Mouse (Mus musculus) thymus, adult 2 months (tissue): ENCODE results near the gene Prkca.

ENCODE experiments used
- CTCF ChIP-seq: fragments of 200-500 bp; IDR thresholded peaks from 2 replicates; pipeline ENCODE4 v1.5.1; 2012; ENCODE audit warnings: mild to moderate bottlenecking, control low read depth, low read length, moderate library complexity, borderline replicate concordance; ENCODE audit not compliant: control insufficient read depth, poor library complexity, insufficient read depth; ENCODE audit errors: extremely low read depth
- POLR2A ChIP-seq: fragments of 200-500 bp; IDR thresholded peaks from 2 replicates; pipeline ENCODE4 v1.6.1; 2012; ENCODE audit warnings: mild to moderate bottlenecking, low read length, control low read depth, moderate library complexity; ENCODE audit not compliant: control insufficient read depth, poor library complexity, insufficient read depth; ENCODE audit errors: extremely low read depth

GRCm38 (mm10) chr11:108263406-108263805 lies 80.3 kb downstream of the Prkca start:
- TF ChIP-seq CTCF (no peak), POLR2A (no peak)
